Mouse (Mus musculus): ENCODE measurements around the gene Baz1b. TPM values are rescaled to one million over a fixed set of nuclear protein-coding genes. Genes with fewer than 3 reads are reported as not detected.
"Not testable (repeated sequence)": the region's sequence is repeated elsewhere in the genome, so short reads cannot be mapped to it uniquely, and the experiment has no call there.

Gene Baz1b
- total RNA-seq, 1 experiment from 2014 or later: 125 TPM

DNA sequence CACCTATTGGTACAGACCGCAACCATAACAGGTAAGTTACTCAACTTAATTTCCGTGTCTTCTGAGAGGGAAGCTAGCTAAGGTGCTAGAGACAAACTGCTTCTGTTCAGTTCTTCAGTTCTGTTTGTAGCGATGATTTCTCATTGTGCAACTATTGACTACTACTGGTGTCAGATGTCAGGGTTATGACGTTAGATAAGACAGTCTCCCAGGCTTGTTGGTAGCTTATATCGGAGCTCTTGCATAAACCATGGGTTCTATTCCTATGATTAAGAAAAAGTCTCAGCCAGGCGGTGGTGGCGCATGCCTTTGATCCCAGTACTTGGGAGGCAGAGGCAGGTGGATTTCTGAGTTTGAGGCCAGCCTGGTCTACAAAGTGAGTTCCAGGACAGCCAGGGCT, 35.0 kb downstream of the Baz1b start:
- ATAC-seq (ENCODE audit: extremely low read depth, insufficient number of reproducible peaks, low FRiP score, poor library complexity, severe bottlenecking): no peak

DNA sequence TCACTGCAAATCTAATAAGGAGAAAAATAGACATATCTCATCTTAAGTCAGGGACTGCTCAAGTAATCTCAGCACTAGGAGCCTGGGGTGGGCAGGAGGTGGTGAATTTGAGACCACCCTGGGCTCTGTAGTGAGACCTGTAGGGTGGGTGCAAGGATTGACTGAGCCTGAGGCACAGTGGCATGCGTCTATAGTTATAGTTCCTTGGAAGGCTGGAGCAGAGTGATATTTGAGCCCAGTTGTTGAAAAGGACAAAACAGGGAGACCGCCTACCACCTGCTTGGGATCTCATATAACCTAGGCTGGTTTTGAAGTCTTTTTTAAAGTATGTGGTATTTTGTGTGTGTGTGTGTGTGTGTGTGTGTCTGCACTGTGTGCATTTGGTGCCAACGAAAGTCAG, 37.1 kb downstream of the Baz1b start:
- ATAC-seq (ENCODE audit: extremely low read depth, insufficient number of reproducible peaks, low FRiP score, poor library complexity, severe bottlenecking): no peak

DNA sequence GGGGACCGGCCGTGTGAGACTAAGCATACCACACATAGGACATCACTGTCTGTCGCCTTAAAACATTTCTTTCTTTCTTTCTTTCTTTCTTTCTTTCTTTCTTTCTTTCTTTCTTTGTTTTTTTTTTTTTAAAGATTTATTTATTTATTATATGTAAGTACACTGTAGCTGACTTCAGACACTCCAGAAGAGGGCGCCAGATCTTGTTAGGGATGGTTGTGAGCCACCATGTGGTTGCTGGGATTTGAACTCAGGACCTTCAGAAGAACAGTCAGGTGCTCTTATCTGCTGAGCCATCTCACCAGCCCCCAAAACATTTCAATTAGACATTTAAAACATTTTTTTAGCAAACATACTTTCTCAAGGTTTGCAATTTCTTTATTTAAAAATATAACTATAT, 38.8 kb downstream of the Baz1b start:
- ATAC-seq (ENCODE audit: extremely low read depth, insufficient number of reproducible peaks, low FRiP score, poor library complexity, severe bottlenecking): not testable (repeated sequence)

DNA sequence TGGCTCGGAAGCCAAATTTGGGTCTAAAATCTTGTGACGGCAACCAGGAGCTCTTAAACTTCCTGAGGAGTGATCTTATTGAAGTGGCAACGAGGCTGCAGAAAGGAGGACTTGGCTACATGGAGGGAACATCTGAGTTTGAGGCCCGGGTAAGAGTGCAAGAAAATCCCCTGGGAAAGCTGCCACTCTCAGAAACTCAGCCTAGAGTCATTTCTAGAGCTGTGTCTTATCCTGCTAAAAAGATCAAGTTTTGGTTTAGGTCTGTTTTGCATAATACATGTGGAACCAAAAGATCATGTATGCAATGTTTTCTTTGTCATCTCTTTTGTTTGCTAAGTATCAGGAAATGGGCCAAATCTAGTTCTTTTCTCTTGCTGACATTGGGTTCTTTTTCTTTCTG, 43.1 kb downstream of the Baz1b start:
- ATAC-seq (ENCODE audit: extremely low read depth, insufficient number of reproducible peaks, low FRiP score, poor library complexity, severe bottlenecking): no peak

DNA sequence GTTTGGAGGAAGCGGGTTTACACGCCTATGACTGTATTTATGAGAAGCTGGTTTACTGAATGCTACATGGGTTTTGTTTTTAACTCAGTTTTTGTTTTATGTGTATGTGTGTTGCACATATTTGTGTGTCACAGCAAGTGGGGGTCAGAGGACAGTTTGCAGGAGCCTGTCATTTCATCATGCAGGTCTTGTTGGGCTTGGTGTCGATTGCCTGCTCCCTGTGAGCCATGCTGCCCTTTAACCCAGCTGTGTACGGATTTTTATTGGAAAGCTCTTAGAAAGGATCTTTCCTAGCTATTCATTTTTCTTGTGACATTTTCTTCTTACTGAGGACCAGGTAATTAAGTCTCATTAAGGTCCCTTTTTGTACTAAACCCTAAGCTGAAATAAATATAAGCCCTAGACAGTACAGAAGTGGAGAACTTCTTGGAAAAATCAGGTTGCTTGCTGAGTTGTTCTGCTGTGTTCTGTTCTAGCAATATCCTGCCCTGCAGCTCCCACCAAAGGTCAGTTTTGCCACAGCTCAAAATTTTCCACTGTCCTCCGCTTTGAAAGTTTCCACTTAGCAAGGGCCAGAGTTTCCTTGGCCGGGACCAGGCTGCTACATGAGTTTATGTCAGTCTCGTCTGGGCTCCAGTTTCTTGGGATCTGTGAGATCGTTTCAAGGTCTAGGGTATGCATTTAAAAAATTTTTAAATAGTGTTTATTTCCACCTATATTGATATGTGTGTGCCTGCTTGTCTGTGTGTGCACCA, 46.3 kb downstream of the Baz1b start:
- ATAC-seq (ENCODE audit: extremely low read depth, insufficient number of reproducible peaks, low FRiP score, poor library complexity, severe bottlenecking): no peak

DNA sequence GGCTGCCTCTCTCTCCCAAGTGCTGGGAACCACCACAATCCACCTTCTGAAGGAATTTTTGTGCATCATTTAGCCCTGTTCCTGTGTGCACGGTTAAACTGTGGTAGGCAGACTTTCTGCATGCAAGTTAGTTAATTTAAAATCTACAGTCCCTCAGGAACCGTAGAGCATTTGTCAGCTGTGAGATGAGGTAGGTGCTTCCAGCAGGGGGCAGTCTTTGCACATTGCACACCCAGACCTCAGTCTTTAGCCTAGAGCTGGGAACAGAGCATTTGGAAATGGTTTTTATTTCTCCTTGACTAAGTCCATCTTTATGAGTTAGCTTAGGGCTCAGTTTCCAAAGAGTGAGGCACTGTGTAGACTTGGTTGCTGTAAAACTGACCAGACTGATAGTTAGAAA, 49.5 kb downstream of the Baz1b start:
- no peak for ATAC-seq (ENCODE audit: extremely low read depth, insufficient number of reproducible peaks, low FRiP score, poor library complexity, severe bottlenecking)

DNA sequence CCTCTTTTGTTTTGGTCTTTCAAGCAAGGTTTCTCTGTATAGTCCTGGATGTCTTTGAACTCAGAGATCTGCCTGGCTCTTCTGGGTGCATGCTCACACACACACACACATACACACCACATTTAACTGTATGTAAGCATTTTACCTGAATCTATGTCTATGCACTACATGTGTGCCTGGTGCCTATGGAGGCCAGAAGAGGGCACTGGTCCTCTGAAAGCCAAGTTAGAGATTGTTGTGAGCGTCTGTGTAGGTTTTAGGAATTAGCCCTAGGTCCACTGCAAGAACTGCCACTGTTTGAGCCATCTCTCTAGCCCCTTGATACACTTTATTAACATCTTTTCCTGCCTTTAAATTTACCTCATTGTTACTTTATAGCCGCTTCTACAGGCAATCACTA, 51.8 kb downstream of the Baz1b start:
- ATAC-seq (ENCODE audit: extremely low read depth, insufficient number of reproducible peaks, low FRiP score, poor library complexity, severe bottlenecking): no peak

DNA sequence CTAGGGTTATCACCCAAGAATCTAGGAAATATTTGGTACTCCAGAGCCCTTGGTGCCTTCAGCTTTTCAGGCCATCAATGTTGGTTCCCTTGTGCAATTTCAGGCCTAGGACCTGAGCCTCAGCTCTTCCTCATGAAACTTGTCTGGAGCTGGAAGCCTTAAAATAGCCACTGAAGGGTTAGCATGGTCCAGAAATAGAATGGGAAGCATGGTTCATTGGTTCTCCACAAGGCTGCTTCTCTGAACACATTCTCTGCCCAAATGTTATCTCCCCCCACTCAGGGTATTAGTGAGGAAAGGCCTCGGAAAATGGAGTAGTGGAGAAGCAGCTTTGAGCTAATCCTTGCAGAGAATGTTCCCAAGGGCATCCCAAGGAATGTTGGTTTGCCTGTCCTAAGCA, 54.4 kb downstream of the Baz1b start:
- ATAC-seq (ENCODE audit: extremely low read depth, insufficient number of reproducible peaks, low FRiP score, poor library complexity, severe bottlenecking): no peak

DNA sequence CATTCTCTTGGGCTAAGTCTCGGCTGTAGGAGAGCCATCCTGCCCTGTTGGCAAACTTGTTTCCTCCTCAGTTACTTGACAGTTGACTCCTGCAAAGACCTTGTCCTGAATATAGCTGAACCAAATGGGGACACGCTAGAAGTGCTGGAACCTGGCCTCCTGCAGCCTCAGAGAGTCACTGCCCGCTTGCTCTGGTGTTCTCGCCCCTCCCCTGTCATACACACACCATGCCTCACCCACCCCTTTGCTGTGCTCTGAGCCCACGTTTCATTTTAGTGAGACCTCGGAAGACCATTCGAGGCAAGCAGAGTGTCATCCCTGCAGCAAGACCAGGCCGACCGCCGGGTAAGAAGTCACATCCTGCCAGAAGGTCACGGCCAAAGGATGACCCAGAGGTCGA, 55.1 kb downstream of the Baz1b start:
- no peak for ATAC-seq (ENCODE audit: extremely low read depth, insufficient number of reproducible peaks, low FRiP score, poor library complexity, severe bottlenecking)

DNA sequence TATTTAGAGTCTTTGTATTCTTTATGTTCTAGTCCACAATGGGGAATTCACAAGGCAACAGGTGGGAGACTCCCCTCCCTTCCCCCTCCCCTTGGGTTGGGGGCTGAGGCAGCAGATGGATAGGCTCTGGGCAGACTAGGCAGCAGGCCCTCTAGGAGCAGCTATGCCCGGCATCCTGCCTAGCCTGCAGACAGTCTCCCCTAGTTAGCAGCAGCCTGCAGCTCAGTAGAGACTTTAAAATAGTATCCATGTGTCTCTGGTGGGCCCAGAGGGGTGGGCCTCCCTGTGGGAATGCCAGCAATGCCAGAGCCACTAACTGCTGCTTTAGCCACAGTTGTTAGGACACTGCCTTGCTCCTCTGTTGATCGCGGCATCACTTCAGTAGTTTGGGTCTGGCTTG, 55.5 kb downstream of the Baz1b start:
- no peak for ATAC-seq (ENCODE audit: extremely low read depth, insufficient number of reproducible peaks, low FRiP score, poor library complexity, severe bottlenecking)

DNA sequence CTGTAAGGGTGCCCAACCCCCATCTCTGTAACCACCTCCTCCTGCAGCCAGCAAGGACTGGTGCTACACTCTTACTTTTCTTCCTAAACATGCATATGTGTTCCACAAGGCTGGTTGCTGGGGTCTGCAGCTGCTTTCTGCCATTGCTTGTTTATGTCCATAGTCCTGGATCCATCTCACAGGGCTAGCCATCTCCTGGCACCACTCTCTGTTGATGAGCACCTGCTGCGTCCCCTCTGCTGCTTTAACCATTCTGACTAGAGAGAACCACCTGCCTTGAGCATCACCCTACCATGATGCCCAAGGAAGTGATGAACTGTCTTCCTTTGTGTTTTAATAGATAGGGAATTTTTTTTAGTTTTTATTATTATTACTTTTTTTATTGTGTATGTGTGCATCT, 56.1 kb downstream of the Baz1b start:
- no peak for ATAC-seq (ENCODE audit: extremely low read depth, insufficient number of reproducible peaks, low FRiP score, poor library complexity, severe bottlenecking)

DNA sequence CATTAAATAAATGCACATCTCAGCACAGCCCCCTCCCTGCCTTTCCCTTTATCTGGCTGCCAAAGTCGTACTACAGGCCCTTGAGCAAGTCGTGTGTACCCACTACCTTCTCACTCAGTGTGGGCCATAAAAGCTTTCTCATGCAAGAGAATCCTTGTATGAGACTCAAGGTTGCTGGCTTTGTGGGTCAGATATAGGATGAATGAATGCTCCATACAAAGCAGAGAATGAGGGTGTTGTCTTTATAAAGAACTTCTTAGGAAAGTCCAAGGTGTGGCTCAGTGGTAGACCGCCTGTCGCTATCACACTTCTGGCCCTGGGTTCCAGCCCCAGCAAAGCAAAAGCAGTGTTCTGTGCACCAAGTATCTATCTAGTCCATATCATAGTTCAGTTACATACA, 59.5 kb downstream of the Baz1b start:
- ATAC-seq (ENCODE audit: extremely low read depth, insufficient number of reproducible peaks, low FRiP score, poor library complexity, severe bottlenecking): no peak

DNA sequence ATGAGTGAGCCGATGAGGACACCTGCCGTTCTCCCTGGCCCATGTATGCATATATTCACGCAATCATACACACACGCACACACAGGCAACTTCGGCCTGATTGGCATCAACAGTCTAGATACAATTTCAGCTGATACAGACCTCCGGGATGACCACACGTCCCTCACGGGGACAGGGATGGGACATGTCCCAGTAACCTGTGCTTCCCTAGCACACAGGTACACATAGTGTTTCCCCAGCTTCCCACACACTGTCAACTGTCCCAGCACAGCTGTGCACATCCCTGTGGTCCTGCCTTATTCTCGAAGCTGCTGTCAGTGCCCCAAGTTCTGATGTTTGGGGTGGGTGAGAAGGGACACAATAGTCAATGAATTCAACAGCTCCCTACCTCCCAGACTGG, 60.3 kb downstream of the Baz1b start:
- no peak for ATAC-seq (ENCODE audit: extremely low read depth, insufficient number of reproducible peaks, low FRiP score, poor library complexity, severe bottlenecking)

DNA sequence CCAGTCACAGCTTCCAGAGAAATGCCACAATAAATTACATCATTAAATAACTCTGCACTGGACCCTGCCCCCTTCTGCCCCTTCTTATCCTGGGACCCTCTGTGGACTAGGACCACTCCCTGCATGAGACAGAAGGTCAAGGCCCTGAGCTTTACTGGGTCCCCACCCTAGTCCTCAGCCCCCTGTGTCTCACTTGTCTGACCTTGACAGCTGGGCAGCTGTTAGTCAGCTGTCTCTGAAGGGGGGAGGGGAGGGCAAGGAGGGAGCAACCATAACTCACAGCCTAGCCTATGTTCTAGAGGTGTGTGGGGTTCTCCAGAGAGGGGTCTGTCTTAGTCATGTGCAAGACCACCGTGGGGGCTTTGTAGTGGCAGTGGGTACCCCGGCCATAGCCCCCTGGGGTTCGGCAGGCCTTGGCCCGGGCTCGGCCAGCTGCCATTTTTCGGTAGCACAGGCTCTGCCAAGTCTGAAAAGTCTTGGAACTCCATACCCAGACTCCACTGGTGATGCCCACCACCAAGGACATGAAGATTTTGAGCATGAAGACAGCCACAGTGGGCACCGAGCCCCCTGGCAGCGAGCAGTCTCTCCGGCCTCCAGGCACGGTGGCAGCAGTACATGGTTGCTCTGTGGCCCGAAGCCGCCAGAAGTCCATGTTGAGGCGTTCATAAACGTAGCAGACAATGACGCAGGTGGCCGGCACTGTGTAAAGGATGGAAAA, 62.1 kb downstream of the Baz1b start:
- no peak for ATAC-seq (ENCODE audit: extremely low read depth, insufficient number of reproducible peaks, low FRiP score, poor library complexity, severe bottlenecking)

DNA sequence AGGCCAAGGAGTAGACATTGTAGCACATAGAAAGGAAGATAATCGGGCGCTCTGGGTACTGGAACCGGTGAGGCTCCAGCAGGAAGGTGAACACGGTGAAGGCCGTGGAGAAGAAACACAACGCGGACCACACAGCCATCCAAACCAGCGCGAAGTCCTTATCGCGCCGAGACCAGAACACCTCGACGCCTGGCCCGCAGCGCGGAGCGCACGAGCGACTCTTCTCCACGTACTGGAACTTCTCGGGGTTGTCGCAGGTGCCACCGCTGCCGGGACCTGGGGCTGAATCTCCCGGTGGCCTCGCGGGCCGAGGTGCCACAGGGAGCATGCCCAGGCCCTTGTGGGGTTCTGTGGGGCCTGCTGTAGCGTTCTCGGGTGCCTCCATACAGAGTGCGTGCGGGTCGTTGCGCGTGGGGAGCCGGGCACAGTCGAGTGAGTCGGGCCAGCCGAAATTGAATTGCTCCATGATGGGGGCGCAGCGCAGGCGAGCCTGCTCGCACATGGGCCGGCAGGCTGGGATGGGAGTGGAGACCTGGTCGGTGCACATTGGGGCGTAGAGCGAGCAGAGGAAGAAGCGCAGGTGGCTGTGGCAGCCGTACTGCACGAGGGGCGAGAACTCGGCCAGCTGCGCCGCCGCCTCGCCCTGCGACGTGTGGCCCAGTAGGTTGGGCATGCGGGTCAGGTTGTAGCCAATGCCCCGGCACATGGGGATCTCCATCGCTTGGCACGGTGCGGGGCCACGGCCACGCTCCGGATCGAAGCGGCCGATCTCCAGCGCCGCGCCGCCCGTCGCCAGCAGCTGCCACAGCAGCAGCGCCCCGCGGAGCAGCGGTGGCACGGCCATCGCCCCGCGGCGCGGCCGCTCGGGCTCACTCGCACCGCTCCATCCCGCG, 63.4 kb downstream of the Baz1b start:
- no peak for ATAC-seq (ENCODE audit: extremely low read depth, insufficient number of reproducible peaks, low FRiP score, poor library complexity, severe bottlenecking)

DNA sequence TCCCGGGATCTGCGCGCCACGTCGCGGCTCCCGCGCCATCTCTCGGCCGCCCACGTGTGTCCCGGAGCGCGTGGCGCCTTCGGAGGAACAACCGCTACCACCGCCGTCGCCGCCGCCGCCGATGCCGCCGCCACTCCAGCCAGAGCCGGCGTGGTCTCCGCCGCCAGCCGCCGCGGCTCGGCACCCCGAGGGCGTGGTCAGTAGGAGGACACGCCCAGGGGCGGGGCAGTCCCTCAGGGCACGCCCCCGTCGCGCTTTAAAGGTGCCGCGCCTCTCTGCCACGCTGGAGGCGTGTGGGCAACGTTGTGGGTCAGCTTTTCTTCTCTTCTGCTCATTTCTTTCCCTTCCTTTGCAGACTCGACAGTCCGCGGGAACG, 64.0 kb downstream of the Baz1b start, which contains the start of gene Fzd9:
Fzd9 (minus strand) TSS at position 152 of the 376 bp plus-strand sequence.
- peak; percentile 48; the same call in 1 of the 2 replicates for ATAC-seq (ENCODE audit: extremely low read depth, insufficient number of reproducible peaks, low FRiP score, poor library complexity, severe bottlenecking)

DNA sequence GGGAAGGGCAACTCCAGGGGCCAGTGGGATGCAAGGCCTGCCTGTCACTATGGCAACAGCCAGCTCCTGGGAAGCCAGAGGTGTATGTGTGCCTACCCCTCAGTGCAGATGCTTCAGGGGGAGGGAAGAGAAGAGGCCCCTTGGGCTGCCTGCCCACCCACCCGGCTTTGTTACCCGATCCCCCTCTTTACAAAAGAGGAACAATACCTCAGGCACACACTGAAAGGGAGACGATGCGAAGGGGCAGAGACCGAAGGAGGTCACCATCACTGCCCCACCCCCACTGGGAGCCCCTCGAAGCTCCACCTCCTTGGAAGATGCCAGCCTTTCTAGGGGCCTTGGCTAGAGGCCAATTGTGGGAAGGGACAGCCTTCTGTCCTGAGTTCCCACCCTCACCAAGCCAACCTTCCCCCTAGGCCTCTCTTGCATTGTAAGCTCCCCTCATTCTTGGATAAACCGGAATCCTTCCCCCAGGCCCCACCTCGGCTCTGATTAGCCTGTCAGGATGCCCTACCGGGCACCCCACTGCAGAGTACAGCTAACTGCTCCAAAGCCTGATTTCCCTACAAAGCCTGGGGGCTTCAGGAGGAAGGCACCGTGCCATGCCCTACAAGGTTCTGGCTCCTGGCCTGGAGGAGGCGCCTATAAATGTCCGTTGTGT, 66.8 kb downstream of the Baz1b start:
- ATAC-seq (ENCODE audit: extremely low read depth, insufficient number of reproducible peaks, low FRiP score, poor library complexity, severe bottlenecking): no peak

DNA sequence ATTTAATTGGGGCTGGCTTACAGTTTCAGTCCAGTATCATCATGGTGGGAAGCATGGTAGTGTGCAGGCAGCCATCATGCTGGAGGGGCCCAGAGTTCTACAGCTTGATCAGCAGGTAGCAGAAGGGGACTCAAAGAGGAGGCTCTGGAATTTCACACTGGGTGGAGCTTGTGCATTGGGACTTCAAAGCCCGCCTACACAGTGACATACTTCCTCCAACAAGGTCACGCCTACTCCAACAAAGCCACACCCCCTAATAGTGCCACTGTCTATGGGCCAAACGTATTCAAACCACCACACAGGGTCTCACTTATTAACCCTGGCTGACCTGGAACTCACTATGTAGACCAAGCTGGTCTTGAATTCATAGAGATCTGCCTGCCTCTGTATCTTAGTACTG, 69.1 kb downstream of the Baz1b start:
- ATAC-seq (ENCODE audit: extremely low read depth, insufficient number of reproducible peaks, low FRiP score, poor library complexity, severe bottlenecking): no peak

DNA sequence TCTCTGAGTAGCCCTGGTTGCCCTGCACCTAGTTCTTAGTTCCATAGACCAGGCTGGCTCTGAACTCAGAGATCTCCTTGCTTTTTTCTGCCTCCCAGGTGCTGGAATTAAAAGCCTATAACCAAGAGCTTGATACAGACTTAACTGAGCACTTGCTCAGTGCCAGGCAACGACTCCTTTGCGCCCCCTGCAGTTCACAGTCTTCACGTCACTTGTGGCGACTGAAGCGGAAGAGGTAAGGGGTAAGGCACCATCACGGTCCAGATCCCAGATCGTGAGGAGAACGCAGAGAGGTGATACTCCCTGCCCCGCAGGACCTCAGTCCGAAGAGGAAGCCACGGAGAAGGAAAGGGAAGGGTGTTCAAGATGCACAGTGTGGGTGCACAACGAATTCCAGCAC, 70.5 kb downstream of the Baz1b start:
- ATAC-seq (ENCODE audit: extremely low read depth, insufficient number of reproducible peaks, low FRiP score, poor library complexity, severe bottlenecking): no peak

Measured in neutrophil, adult 5-6 weeks (primary cell).